Mouse (Mus musculus) layer of hippocampus, adult 18-20 months (tissue): ENCODE data around the gene Cep68. TPM values are rescaled to one million over a fixed set of nuclear protein-coding genes. Genes with fewer than 3 reads are reported as not detected.

Source experiments
- DNase-seq, 2 experiments: peaks; one replicate each; pipeline ENCODE4 v3.0.0; 2022; ENCODE audit warnings: low spot score in 2 of 2
- total RNA-seq, 2 experiments: library from RNA; stranded (reverse); gene quantifications; 2 replicates each; pipeline ENCODE4 v1.2.3; 2021

Cep68 gene
- total RNA-seq, 2 experiments from 2014 or later = 31.3 to 35.2 TPM

- DNase-seq = no peak
Measured at GRCm38 (mm10) chr11:20206626-20207223, 42.5 kb downstream of the Cep68 start.

- no peak for DNase-seq
Measured at GRCm38 (mm10) chr11:20205538-20205937, 43.7 kb downstream of the Cep68 start.

GRCm38 (mm10) chr11:20204870-20205446, 44.3 kb downstream of the Cep68 start:
- no peak for DNase-seq

GRCm38 (mm10) chr11:20204321-20204720, 44.9 kb downstream of the Cep68 start:
- no peak for DNase-seq

- no peak for DNase-seq
Measured at GRCm38 (mm10) chr11:20202299-20203011, 46.8 kb downstream of the Cep68 start.

GRCm38 (mm10) chr11:20201661-20202101, 47.5 kb downstream of the Cep68 start:
- DNase-seq = peak in 1 of 2 experiments; percentile 34

- peak; percentile 100 for DNase-seq
Measured at GRCm38 (mm10) chr11:20200713-20201575, 48.3 kb downstream of the Cep68 start, which contains the start of gene Rab1a. Gene Rab1a, plus strand, starts transcription at chr11:20201432.

- no peak for DNase-seq
Measured at GRCm38 (mm10) chr11:20193100-20193736, 56.0 kb downstream of the Cep68 start.

GRCm38 (mm10) chr11:20187271-20187670, 62.0 kb downstream of the Cep68 start:
- no peak for DNase-seq

Other genes starting within 250 kb of the Cep68 start
- 100 to 1,000 TPM; 335 to 358 TPM for gene Actr2, start 136.5 kb downstream of the Cep68 start, total RNA-seq
- 100 to 1,000 TPM; 160 to 172 TPM for gene Rab1a, start 48.0 kb downstream of the Cep68 start, total RNA-seq
- 10 to 100 TPM; 37.1 to 38.7 TPM for gene Slc1a4, start 83.3 kb upstream of the Cep68 start, total RNA-seq